Mouse (Mus musculus) adrenal gland, adult 18-20 months (tissue): ENCODE measurements around the gene Psmd1. TPM values are rescaled to one million over a fixed set of nuclear protein-coding genes. Genes with fewer than 3 reads are reported as not detected.
A peak's percentile ranks its signal among the peaks of the same experiment; 100 is the strongest.
"Not testable (repeated sequence)": the region's sequence is repeated elsewhere in the genome, so short reads cannot be mapped to it uniquely, and the experiment has no call there.

Source experiments
- DNase-seq, 2 experiments: peaks; one replicate each; pipeline ENCODE4 v3.0.0; 2021 to 2022; ENCODE audit warnings: low spot score in 2 of 2
- long read RNA-seq, 2 experiments: library from polyadenylated mRNA; stranded (forward); transcript quantifications; one replicate each; pipeline ENCODE4 v2.0.0; 2021
- total RNA-seq, 2 experiments: library from RNA; stranded (reverse); gene quantifications; 1 replicate in 1 of 2; 2 replicates in 1 of 2; pipeline ENCODE4 v1.2.3; 2021

The Psmd1 gene
- total RNA-seq, result 100 to 1,000 TPM; 120 to 121 TPM
- long read RNA-seq, experiment 1, transcript Psmd1-201 (25 exons, 3,112 nt), result major isoform, 112 of 169 reads
- long read RNA-seq, experiment 1, partial matches to known transcripts, result 53 of 169 reads
- long read RNA-seq, experiment 1, other reads (novel, unspliced or antisense), result 4 of 169 reads
- long read RNA-seq, experiment 2, transcript Psmd1-201 (25 exons, 3,112 nt), result major isoform, 18 of 353 reads
- long read RNA-seq, experiment 2, partial matches to known transcripts, result 321 of 353 reads
- long read RNA-seq, experiment 2, other reads (novel, unspliced or antisense), result 14 of 353 reads

GRCm38 (mm10) chr1:86064271-86064991, at the start of gene Psmd1:
TSS of gene Psmd1 (plus strand) at chr1:86064387.
- DNase-seq, result peak; percentile 85 to 88

DNA sequence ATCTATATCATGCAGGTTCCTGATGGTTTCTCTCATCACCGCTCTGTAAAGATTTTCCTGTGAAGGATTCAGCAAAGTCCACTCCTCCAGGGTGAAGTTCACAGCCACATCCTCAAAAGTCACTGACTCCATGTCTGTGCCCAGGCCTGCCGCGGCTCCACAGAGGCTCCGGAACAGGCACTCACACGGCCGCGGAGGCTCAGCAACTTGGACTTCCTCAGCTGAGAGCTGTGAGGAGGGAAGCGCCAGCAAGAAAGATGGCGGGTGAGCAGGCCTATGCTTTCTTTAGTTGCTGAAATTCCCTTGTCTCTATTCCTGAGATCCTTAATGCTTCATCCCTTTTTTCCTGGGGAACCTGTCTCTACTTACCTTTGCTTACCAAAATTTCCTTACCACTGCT, 48.4 kb upstream of the Psmd1 start:
- not testable (repeated sequence) for DNase-seq

DNA sequence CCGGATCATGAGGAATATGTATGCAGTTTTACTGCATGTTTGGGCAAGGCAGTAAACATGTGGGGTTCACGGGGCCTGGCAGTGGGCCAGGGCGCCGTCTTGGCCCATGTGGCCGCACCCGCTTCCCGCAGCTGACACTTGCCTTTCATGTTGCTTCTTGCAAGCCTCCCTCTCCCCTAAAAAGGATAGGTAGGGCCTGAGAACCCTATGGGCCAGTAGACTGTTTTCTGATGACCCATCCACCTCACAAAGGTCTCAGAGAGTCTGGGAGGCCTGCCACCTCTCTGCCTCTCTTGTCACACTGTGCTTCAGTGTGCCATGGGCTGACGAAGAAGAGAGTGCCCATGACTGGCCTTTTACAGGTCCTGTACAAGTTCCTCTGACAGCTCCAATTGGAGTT, 47.7 kb upstream of the Psmd1 start, which contains the start of gene Spata3:
Spata3 (plus strand) TSS at position 301 of the 400 bp plus-strand sequence.
- no peak for DNase-seq

DNA sequence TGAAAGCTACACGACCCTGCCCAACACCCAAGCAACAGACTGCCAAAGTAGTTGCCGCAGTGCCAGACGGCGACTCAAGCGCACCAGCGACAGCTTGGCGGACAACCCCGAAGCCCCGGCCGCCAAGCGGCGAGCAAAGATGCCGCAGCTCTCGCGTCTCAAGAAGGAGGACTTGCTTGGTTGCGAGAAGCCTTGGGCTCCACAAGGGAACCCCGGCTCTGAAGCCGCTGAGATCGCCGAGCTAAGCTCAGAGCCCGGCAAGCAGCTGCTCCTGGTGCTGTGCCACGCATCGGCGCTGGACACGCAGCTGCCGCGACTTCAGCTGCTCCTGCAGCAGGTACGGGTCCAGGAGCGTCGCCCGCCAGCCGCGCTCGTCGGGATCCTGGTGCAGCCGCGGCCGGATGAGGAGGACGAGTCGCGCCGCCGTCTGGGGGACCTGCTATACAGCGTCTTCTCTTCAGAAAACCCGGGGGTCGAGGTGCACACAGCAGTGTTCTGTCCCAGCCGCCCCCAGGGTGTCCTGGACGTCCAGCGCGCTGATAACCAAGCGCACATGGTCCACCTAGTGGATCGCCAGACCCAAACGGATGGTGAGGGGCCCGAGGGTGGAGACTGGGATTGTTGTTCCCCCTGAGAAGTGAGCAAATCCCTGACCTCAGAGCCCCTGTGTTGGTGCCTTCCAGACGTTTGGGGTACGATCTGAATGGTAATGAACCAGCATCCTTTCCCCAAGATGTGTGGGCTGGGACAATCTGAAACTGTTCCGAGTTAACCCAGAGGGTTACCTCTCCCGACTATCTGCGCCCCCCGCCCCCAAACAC, 45.7 kb upstream of the Psmd1 start:
- peak; percentile 32 to 33 for DNase-seq

- no peak for DNase-seq
Measured at GRCm38 (mm10) chr1:86021365-86021989, 42.7 kb upstream of the Psmd1 start.

GRCm38 (mm10) chr1:86032273-86032987, 31.8 kb upstream of the Psmd1 start:
- no peak for DNase-seq

GRCm38 (mm10) chr1:86038191-86038951, 25.8 kb upstream of the Psmd1 start:
- peak in 1 of 2 experiments; percentile 41 for DNase-seq

DNA sequence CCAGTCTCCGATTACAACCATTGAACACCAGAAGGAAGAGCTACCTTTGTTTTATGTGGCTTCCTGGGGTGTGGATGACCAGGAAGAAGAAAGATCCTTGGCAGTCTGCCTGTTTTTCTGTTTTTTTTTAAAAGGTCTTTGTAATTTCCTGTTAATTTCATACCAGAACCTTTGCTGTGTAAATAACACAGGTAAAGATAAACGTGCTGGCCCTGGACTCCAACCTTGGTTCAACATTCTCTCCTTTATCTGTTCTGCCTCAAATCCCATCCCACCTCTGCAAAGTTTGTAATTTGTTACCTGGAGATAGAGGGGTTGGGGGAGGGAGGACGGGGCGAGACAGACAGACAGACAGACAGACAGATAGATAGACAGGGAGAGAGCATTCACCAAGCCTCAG, 24.1 kb upstream of the Psmd1 start:
- DNase-seq, result no peak

- DNase-seq, result no peak
Measured at GRCm38 (mm10) chr1:86040817-86041216, 23.4 kb upstream of the Psmd1 start.

DNA sequence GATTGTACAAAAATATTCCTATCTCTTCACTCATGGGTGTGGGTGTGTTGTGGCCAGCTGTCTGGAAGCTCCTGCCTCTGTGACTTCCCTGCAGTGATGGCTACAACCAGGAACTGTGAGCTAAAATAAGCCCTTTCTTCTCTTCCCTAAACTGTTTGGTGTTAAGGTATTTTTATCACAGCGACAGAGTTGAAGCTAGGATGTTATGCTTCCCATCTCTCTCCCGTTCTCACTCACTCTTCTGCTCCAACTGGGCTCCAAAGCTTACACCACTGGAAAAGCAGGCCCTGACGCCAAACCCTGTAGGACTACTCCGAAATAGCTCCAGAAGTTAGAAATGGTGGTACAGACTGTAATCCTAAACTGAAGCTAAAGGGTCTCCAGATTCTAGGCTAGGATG, 19.1 kb upstream of the Psmd1 start:
- DNase-seq, result no peak

GRCm38 (mm10) chr1:86045848-86046805, 18.1 kb upstream of the Psmd1 start, which contains the start of gene 2810459M11Rik:
TSS of gene 2810459M11Rik (plus strand) at chr1:86045863.
- DNase-seq, result peak; percentile 39 to 48

- DNase-seq, result no peak
Measured at GRCm38 (mm10) chr1:86046833-86047563, 17.2 kb upstream of the Psmd1 start.

DNA sequence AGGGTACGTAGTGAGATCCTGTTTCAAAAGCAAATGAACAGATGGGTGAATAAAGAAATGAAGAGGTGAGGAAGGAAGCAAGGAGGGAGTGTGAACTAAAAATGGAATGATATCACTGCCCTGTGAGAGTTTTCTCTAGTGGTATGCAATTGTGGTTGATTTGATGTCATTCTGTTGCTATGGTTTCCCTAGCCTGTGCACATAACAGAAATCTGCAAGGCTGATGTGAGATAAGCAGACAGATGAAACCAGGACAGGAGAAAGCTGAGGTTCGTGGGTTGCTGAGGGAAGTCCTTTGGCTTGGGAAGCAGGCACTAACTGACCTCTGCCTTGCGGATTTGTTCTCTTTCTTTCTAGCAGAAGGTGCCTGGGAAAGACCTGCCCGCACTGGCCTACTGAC, 16.0 kb upstream of the Psmd1 start:
- DNase-seq, result no peak

DNA sequence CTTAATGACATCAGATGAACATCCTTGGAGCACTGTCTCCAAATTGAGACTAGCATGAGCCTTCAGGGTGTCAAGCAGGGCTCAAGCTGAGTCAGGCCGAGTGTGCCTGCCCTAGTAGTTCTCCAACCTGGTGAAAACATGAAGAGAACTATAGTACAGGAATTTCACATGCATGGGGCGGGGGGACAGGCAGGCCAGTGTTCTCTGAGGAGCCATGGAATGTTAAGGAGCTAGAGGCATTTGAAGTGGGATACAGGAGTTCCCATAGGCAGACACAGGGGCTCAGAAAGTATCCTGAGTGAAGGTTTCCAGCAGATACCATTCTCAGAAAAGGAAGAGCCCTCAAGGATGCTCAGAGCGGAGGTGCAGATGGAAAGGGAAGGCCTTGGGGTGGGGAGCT, 15.4 kb upstream of the Psmd1 start:
- DNase-seq, result no peak

DNA sequence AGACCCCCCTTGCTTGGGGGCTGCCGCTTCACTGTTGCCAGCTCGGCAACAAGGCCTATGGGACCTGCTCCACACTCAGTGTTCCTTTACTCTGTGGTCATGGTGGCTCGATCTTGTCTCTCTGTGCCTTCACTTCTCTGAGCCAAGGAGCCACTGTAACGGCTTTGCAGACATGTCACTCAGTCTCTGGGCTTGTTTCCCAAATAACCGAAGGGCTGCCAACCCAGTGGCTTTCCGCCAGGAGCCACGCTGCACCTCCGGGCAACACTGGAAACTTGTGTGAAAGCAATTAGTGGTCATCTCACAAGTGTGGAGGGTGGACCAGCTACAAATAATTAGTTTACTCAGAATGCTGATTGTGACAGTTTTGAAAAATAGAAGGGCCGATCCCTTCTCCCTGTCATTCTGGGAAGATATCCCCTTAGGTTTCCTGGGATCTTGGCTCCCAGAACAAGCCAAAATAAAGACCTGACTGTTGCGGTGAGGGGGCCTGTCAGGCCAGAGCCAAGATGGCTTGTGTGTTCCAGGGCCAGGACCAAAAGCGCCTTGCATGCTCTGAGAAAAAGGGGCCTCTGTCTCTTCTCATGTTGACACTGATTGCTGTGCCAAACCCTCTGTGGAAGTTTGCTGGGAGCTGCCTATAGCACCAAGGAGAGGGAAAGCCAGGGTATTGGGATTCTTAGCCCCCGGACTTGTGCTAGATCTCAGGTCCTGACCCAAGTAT, 10.8 kb upstream of the Psmd1 start:
- peak in 1 of 2 experiments; percentile 50 for DNase-seq

DNA sequence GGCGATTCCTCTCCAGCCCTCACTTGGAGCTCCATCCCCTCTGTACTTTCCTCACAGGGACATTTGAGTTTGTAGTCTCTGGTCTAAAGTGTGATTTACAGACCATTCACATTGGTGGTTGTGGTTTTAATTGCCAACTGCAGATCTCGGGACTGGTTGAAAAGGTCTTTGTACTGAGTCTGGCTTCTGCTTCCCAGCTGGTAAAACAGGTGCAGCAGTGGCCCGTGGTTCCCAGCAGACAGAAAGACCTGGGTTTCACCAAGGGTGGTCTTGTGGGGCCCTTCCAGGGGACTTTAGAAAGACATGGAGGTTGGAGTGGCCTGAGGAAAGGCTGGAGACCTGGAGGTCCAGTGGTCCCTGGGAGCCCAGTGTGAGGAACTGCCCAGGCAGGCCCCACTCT, 9.2 kb upstream of the Psmd1 start:
- no peak for DNase-seq

DNA sequence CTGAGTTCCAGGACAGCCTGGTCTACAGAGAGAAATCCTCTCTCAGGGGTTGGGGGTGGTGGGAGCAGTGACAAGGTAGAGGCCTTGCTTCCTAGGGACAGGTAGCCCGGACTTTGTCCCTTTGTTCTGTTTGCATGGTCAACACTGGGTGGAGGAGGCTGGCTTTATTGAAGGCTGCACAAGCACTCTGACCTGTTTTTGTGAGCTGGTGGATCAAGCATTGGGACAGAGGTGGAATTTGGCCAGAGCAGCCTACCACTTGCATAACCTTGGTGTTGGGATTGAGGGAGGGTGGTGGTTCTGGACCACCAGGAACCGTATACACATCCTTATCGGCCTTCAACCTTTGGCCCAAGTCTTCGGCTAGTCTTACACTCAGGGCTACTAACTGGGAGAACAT, 7.9 kb upstream of the Psmd1 start:
- DNase-seq, result no peak
